Mouse (Mus musculus) mesoderm, embryonic 11.5 days (tissue): ENCODE results near the gene Ttn.
"Not testable (repeated sequence)": the region's sequence is repeated elsewhere in the genome, so short reads cannot be mapped to it uniquely, and the experiment has no call there.

Source experiments
- DNase-seq: peaks from one replicate; pipeline ENCODE4 v3.0.0-alpha.2; 2012; ENCODE audit warnings: low read depth, low spot score

Gene Ttn

GRCm38 (mm10) chr2:76982391-76983145 lies at the start of gene Ttn:
Gene Ttn, minus strand, starts transcription at chr2:76982547.
- no peak for DNase-seq

GRCm38 (mm10) chr2:77020649-77021048 lies 38.3 kb upstream of the Ttn start:
- no peak for DNase-seq

GRCm38 (mm10) chr2:77017735-77018134 lies 35.4 kb upstream of the Ttn start:
- no peak for DNase-seq

- DNase-seq, result not testable (repeated sequence)
These were observed 31.1 kb upstream of the Ttn start for GRCm38 (mm10) chr2:77013449-77013848.

- no peak for DNase-seq
These were observed 29.6 kb upstream of the Ttn start for GRCm38 (mm10) chr2:77011981-77012380.

- DNase-seq, result no peak
These were observed 24.7 kb upstream of the Ttn start for GRCm38 (mm10) chr2:77007015-77007414.

GRCm38 (mm10) chr2:77003148-77003547 lies 20.8 kb upstream of the Ttn start:
- DNase-seq, result no peak

GRCm38 (mm10) chr2:76998351-76998750 lies 16.0 kb upstream of the Ttn start:
- no peak for DNase-seq

GRCm38 (mm10) chr2:76992493-76993201 lies 10.3 kb upstream of the Ttn start:
- no peak for DNase-seq

GRCm38 (mm10) chr2:76987317-76987716 lies 5.0 kb upstream of the Ttn start:
- DNase-seq, result no peak

GRCm38 (mm10) chr2:76984384-76984783 lies 2.0 kb upstream of the Ttn start:
- no peak for DNase-seq

- no peak for DNase-seq
These were observed 1.3 kb upstream of the Ttn start for GRCm38 (mm10) chr2:76983601-76984000.

GRCm38 (mm10) chr2:76981717-76982116 lies 630 bp downstream of the Ttn start:
- no peak for DNase-seq

GRCm38 (mm10) chr2:76980146-76980545 lies 2.2 kb downstream of the Ttn start:
- peak; percentile 60 for DNase-seq

GRCm38 (mm10) chr2:76977650-76978049 lies 4.7 kb downstream of the Ttn start:
- DNase-seq, result no peak

- DNase-seq, result no peak
These were observed 10.3 kb downstream of the Ttn start for GRCm38 (mm10) chr2:76972051-76972450.

- no peak for DNase-seq
These were observed 11.3 kb downstream of the Ttn start for GRCm38 (mm10) chr2:76971069-76971468.

- no peak for DNase-seq
These were observed 11.7 kb downstream of the Ttn start for GRCm38 (mm10) chr2:76970669-76971068.

GRCm38 (mm10) chr2:76970204-76970603 lies 12.1 kb downstream of the Ttn start:
- no peak for DNase-seq

GRCm38 (mm10) chr2:76969637-76970036 lies 12.7 kb downstream of the Ttn start:
- no peak for DNase-seq

- peak; percentile 82 for DNase-seq
These were observed 13.4 kb downstream of the Ttn start for GRCm38 (mm10) chr2:76968919-76969318.

GRCm38 (mm10) chr2:76966582-76966981 lies 15.8 kb downstream of the Ttn start:
- DNase-seq, result no peak

GRCm38 (mm10) chr2:76966013-76966412 lies 16.3 kb downstream of the Ttn start:
- no peak for DNase-seq
